Mouse (Mus musculus) thymus, adult 2 months (tissue): ENCODE measurements around the gene 1700061G19Rik. TPM values are rescaled to one million over a fixed set of nuclear protein-coding genes. Genes with fewer than 3 reads are reported as not detected.
A peak's percentile ranks its signal among the peaks of the same experiment; 100 is the strongest.

Experiments
- DNase-seq: peaks from one replicate; pipeline ENCODE4 v3.0.0; 2021
- H3K27ac ChIP-seq: fragments of 200-500 bp; 2 replicates; pipeline ENCODE4 v1.5.1; 2012; ENCODE audit warnings: low read length, control low read depth; ENCODE audit not compliant: control insufficient read depth, insufficient read depth
- H3K27me3 ChIP-seq: fragments of 200-500 bp; 2 replicates; pipeline ENCODE4 v1.6.1; 2012; ENCODE audit warnings: mild to moderate bottlenecking, low read length, moderate library complexity, mixed read lengths; ENCODE audit not compliant: control insufficient read depth, insufficient read depth
- H3K36me3 ChIP-seq: fragments of 200-500 bp; 2 replicates; pipeline ENCODE4 v1.6.1; 2012; ENCODE audit warnings: mild to moderate bottlenecking, low read length, moderate library complexity; ENCODE audit not compliant: control insufficient read depth, insufficient read depth
- H3K4me1 ChIP-seq: fragments of 200-500 bp; replicated peaks from 2 replicates; pipeline ENCODE4 v1.6.1; 2012; ENCODE audit warnings: low read length; ENCODE audit not compliant: control insufficient read depth, insufficient read depth
- H3K4me3 ChIP-seq: fragments of 200-500 bp; 2 replicates; pipeline ENCODE4 v1.5.1; 2012; ENCODE audit warnings: mild to moderate bottlenecking, low read length, control low read depth, moderate library complexity; ENCODE audit not compliant: control insufficient read depth, insufficient read depth
- CTCF ChIP-seq: fragments of 200-500 bp; IDR thresholded peaks from 2 replicates; pipeline ENCODE4 v1.5.1; 2012; ENCODE audit warnings: mild to moderate bottlenecking, control low read depth, low read length, moderate library complexity, borderline replicate concordance; ENCODE audit not compliant: control insufficient read depth, poor library complexity, insufficient read depth; ENCODE audit errors: extremely low read depth
- POLR2A ChIP-seq: fragments of 200-500 bp; IDR thresholded peaks from 2 replicates; pipeline ENCODE4 v1.6.1; 2012; ENCODE audit warnings: mild to moderate bottlenecking, low read length, control low read depth, moderate library complexity; ENCODE audit not compliant: control insufficient read depth, poor library complexity, insufficient read depth; ENCODE audit errors: extremely low read depth
- WGBS: fragments of 180-500 bp; shearing (Covaris S2); methylation state at CpG from one replicate; pipeline ENCODE4 v1.1.7; 2018; 5-methylcytosine and 5-hydroxymethylcytosine counted together
- polyA plus RNA-seq: library from polyadenylated mRNA; depleted of rRNA; stranded (reverse); fragments of >200 nt; gene quantifications from 2 replicates; pipeline ENCODE4 v1.2.3, GENCODE M21; 2012; rRNA removed

Gene 1700061G19Rik
- polyA plus RNA-seq, 1 experiment = 0.19 TPM

DNA sequence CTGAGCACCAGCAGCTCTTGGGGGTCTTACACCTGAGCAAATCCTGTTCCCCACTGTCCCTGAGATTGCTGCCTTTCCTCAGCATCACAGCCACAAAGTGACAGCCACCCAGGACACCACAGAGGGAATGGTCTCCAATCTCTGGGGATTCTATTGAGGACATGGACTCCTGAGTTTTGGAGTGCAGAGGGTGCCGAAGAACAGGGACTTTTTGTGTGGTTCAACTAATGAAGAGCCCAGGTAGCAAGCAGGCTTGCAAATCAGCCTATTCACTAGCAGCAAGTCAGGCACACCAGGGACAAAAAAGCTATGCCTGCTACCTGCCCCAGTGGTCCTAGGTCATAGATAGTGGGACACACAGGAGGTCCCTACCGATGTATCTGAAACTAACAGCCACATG lies 58.1 kb downstream of the 1700061G19Rik start:
- 96% methylated on average over 2 of the region's 2 CpGs for WGBS
- no peaks in the 10 kb centered on the region for H3K27me3 ChIP-seq
- no peak for DNase-seq
- H3K27ac ChIP-seq = no peak overlapping the region
- peaks cover 16% of the 10 kb centered on the region for H3K4me1 ChIP-seq
- H3K36me3 ChIP-seq = no peaks in the 10 kb centered on the region
- no peak overlapping the region for H3K4me3 ChIP-seq
- TF ChIP-seq POLR2A = no peak
- no peak for TF ChIP-seq CTCF

DNA sequence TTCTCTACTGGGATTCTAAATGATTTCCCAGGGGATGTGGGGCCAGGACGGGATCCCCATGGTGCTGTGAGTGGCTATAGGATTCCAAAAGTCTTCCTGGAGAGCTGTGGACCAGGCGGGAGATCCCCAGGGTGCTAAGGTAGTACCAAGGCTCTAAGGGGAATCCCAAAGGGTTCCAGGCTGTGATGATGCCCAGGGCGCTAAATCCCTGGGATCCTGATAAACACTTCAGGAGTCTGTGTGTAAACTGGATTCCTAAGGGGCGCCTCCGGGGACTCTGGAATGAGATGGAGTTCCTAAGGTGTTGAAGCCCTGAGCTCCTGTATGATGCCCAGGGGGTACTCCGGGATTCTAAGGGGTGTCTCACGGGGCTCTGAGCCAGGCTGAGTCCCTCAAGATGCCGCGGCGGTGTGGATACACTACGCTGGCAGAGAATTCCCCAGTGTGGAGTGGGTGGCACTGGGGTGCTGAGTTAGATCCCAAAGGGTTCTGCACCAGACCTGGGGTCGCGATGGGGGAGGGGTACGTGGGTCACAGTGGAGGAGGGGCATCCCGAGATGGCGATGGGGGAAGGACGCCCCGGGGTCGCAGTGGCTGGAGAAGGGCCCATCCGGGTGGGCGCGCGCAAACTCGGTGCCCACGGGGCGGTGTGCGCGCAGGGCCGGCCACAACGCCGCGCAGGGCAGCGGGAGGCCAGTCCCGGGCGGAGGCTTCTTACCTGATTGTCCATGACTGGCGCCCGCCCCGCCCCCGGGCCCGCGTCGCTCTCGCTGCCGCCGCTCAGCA lies 59.5 kb downstream of the 1700061G19Rik start:
- DNase-seq = peak; percentile 56

DNA sequence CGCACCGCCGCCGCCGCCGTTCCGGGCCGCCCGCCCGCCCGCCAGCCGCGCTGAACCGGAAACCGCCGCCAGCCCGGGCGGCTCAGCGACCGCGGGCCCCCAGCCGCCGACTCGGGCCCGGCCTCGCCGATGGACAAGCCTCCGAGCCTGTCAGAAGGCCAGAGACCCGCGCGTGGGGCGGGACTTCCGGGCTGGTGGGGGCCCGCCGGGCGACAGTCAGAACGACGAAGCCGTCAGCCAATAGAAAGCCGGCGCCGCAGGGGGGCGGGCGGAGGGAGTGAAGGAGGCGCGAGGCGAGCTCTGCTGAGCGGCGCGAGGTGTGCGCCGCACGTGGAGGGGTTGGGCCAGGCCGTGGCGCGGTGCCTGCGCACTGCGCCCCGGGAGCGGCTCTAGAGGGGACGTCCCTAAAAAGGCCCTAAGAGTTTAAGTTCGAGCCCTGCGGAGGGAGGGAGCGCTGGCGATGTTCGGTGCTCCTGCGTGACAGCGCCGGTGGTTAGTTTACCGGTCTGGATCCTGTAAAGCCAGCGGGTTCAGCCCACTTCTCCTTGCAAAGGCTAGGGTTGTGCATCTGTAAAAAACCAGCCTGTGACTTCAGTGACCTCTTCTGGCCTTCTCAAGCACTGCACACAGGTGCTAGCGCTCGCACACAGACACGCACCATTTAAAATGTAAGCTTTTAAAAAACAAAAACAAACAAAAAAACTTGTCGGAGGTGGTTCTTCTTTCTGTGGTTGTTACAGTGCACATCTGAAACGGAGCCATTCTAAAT lies 60.3 kb downstream of the 1700061G19Rik start, which contains the start of gene Mllt1:
Gene Mllt1 (minus strand): TSS at position 53 of the 769 bp plus-strand sequence.
- Histone ChIP-seq H3K36me3 (no peaks in the 10 kb centered on the region), H3K4me3 (peak within 1 kb of the TSS; percentile 88), H3K27me3 (no peaks in the 10 kb centered on the region), H3K4me1 (peaks cover 16% of the 10 kb centered on the region), H3K27ac (no peak within 1 kb of the TSS)
- WGBS = 7% methylated on average over 76 of the region's 76 CpGs
- peak; percentile 100 for DNase-seq
- 0 out of 2 replicates have a peak, but pooled peaks have one; percentile 55 for TF ChIP-seq CTCF
- peak; percentile 58; the same call in 1 of the 2 replicates for TF ChIP-seq POLR2A

More for the DNA sequence above, 59.5 kb downstream of the 1700061G19Rik start:
- H3K4me1 ChIP-seq = peaks cover 16% of the 10 kb centered on the region
- WGBS = 5% methylated on average over 45 of the region's 45 CpGs
- no peak for TF ChIP-seq POLR2A
- TF ChIP-seq CTCF = no peak
- peak overlapping the region; percentile 88 for H3K4me3 ChIP-seq
- no peaks in the 10 kb centered on the region for H3K27me3 ChIP-seq
- H3K36me3 ChIP-seq = no peaks in the 10 kb centered on the region
- no peak overlapping the region for H3K27ac ChIP-seq

DNA sequence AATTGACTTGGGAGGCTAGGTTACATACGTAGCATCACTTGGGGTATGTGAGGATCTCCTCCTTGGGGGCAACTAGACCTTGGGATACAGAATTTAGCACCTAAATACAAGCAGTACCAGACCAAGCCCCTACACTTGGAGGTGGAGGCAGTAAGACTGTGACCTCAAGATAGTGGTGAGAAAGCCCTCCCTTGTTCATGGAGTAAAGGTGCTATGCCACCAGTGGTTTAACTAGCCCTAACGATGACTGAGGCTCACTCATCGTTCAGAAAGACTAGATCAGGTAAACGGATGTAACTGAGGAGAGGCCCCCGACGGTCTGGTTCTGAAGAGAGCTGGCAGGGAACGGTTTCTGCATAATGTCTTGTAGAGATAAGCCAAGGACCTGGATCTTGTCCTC lies 61.5 kb downstream of the 1700061G19Rik start:
- 97% methylated on average over 7 of the region's 7 CpGs for WGBS
- Histone ChIP-seq H3K36me3 (no peaks in the 10 kb centered on the region), H3K4me3 (no peak overlapping the region), H3K4me1 (peaks cover 16% of the 10 kb centered on the region), H3K27ac (no peak overlapping the region), H3K27me3 (no peaks in the 10 kb centered on the region)
- no peak for TF ChIP-seq POLR2A
- no peak for TF ChIP-seq CTCF
- DNase-seq = no peak

Other genes starting within 250 kb of the 1700061G19Rik start
- 74.5 and 82.6 TPM in 2 replicates for gene Lonp1, start 248.6 kb upstream of the 1700061G19Rik start, polyA plus RNA-seq
- gene Catsperd, start 247.3 kb upstream of the 1700061G19Rik start, polyA plus RNA-seq = 0.50 and 0.51 TPM in 2 replicates
- gene Ranbp3, start 202.2 kb upstream of the 1700061G19Rik start, polyA plus RNA-seq = 187 and 191 TPM in 2 replicates
- gene Ndufa11, start 157.7 kb upstream of the 1700061G19Rik start, polyA plus RNA-seq = 601 and 855 TPM in 2 replicates
- gene Vmac, start 157.5 kb upstream of the 1700061G19Rik start, polyA plus RNA-seq = 52.3 and 58.9 TPM in 2 replicates
- 37.6 and 44.4 TPM in 2 replicates for gene Nrtn, start 117.9 kb upstream of the 1700061G19Rik start, polyA plus RNA-seq
- gene Dus3l, start 110.7 kb upstream of the 1700061G19Rik start, polyA plus RNA-seq = 142 and 157 TPM in 2 replicates
- 4.1 and 4.5 TPM in 2 replicates for gene Prr22, start 105.2 kb upstream of the 1700061G19Rik start, polyA plus RNA-seq
- gene Rfx2, start 44.5 kb upstream of the 1700061G19Rik start, polyA plus RNA-seq = 31.3 and 44.2 TPM in 2 replicates
- gene Acsbg2, start 1.0 kb upstream of the 1700061G19Rik start, polyA plus RNA-seq = 0.11 TPM in 1 of 2 replicates, not detected in the other
- 134 and 135 TPM in 2 replicates for gene Mllt1, start 59.9 kb downstream of the 1700061G19Rik start, polyA plus RNA-seq
- gene Acer1, start 106.6 kb downstream of the 1700061G19Rik start, polyA plus RNA-seq = 0.14 and 0.32 TPM in 2 replicates
- 131 and 144 TPM in 2 replicates for gene Clpp, start 114.8 kb downstream of the 1700061G19Rik start, polyA plus RNA-seq
- gene Alkbh7, start 121.9 kb downstream of the 1700061G19Rik start, polyA plus RNA-seq = 26.7 and 32.2 TPM in 2 replicates
- gene Pspn, start 124.5 kb downstream of the 1700061G19Rik start, polyA plus RNA-seq = not detected in 2 replicates
- 40.8 and 42.9 TPM in 2 replicates for gene Gtf2f1, start 135.8 kb downstream of the 1700061G19Rik start, polyA plus RNA-seq
- gene Gm17949, start 136.0 kb downstream of the 1700061G19Rik start, polyA plus RNA-seq = 0.08 TPM in 1 of 2 replicates, not detected in the other
- 229 and 259 TPM in 2 replicates for gene Khsrp, start 156.0 kb downstream of the 1700061G19Rik start, polyA plus RNA-seq
- 0.22 and 0.38 TPM in 2 replicates for gene Slc25a41, start 166.2 kb downstream of the 1700061G19Rik start, polyA plus RNA-seq
- 3.4 and 5.9 TPM in 2 replicates for gene Crb3, start 183.6 kb downstream of the 1700061G19Rik start, polyA plus RNA-seq
- gene Slc25a23, start 184.4 kb downstream of the 1700061G19Rik start, polyA plus RNA-seq = 76.5 and 93.2 TPM in 2 replicates
- 176 and 196 TPM in 2 replicates for gene Dennd1c, start 203.0 kb downstream of the 1700061G19Rik start, polyA plus RNA-seq
- 5.5 and 5.7 TPM in 2 replicates for gene Tubb4a, start 212.3 kb downstream of the 1700061G19Rik start, polyA plus RNA-seq
- gene Tnfsf9, start 229.8 kb downstream of the 1700061G19Rik start, polyA plus RNA-seq = 10.2 and 12.3 TPM in 2 replicates